Mouse (Mus musculus): Measurements from ENCODE around the gene Gm17455. TPM values are rescaled to one million over a fixed set of nuclear protein-coding genes. Genes with fewer than 3 reads are reported as not detected.

Gm17455 gene
- polyA plus RNA-seq, 1 experiment from 2014 or later: 3.1 TPM

- no peak overlapping the region for H3K4me2 ChIP-seq (ENCODE audit: low read depth, low read length)
- no peak overlapping the region for H3K4me3 ChIP-seq (ENCODE audit: low read length)
- no peak for ATAC-seq (ENCODE audit: low read depth)
- WGBS: 69% methylated on average over 10 of the region's 10 CpGs
- no peak overlapping the region for H3K27ac ChIP-seq (ENCODE audit: low read length)
- H3K9ac ChIP-seq (ENCODE audit: low read length): no peak overlapping the region
- no peaks in the 10 kb centered on the region for H3K4me1 ChIP-seq (replicated peaks; ENCODE audit: control insufficient read depth, insufficient read depth, low read length)
- no peaks in the 10 kb centered on the region for H3K36me3 ChIP-seq (ENCODE audit: control insufficient read depth, insufficient read depth, low read length)
- H3K9me3 ChIP-seq (ENCODE audit: control insufficient read depth, low read length): peaks cover 2% of the 10 kb centered on the region; the same call in 1 of the 2 replicates
- H3K27me3 ChIP-seq (ENCODE audit: control insufficient read depth, insufficient read depth, low read depth, low read length): no peaks in the 10 kb centered on the region
Measured at GRCm38 (mm10) chr10:60430001-60430400, 30.5 kb downstream of the Gm17455 start.

- Histone ChIP-seq H3K4me2 (ENCODE audit: low read depth, low read length) (no peak overlapping the region), H3K9me3 (ENCODE audit: control insufficient read depth, low read length) (peaks cover 1% of the 10 kb centered on the region; the same call in 1 of the 2 replicates), H3K9ac (ENCODE audit: low read length) (no peak overlapping the region), H3K27me3 (ENCODE audit: control insufficient read depth, insufficient read depth, low read depth, low read length) (no peaks in the 10 kb centered on the region), H3K27ac (ENCODE audit: low read length) (no peak overlapping the region), H3K4me1 (replicated peaks; ENCODE audit: control insufficient read depth, insufficient read depth, low read length) (no peaks in the 10 kb centered on the region), H3K4me3 (ENCODE audit: low read length) (no peak overlapping the region), H3K36me3 (ENCODE audit: control insufficient read depth, insufficient read depth, low read length) (no peaks in the 10 kb centered on the region)
- 54% methylated on average over 6 of the region's 6 CpGs for WGBS
- no peak for ATAC-seq (ENCODE audit: low read depth)
Measured at GRCm38 (mm10) chr10:60430591-60430990, 31.1 kb downstream of the Gm17455 start.

- H3K9ac ChIP-seq (ENCODE audit: low read length): no peak overlapping the region
- ATAC-seq (ENCODE audit: low read depth): no peak
- WGBS: 18% methylated on average over 4 of the region's 4 CpGs
Measured at GRCm38 (mm10) chr10:60432679-60433078, 33.2 kb downstream of the Gm17455 start.

GRCm38 (mm10) chr10:60442321-60442720, 42.8 kb downstream of the Gm17455 start:
- no peaks in the 10 kb centered on the region for H3K27me3 ChIP-seq (ENCODE audit: control insufficient read depth, insufficient read depth, low read depth, low read length)
- WGBS: 80% methylated on average over 4 of the region's 4 CpGs
- ATAC-seq (ENCODE audit: low read depth): no peak
- H3K9me3 ChIP-seq (ENCODE audit: control insufficient read depth, low read length): no peaks in the 10 kb centered on the region
- H3K27ac ChIP-seq (ENCODE audit: low read length): no peak overlapping the region
- no peak overlapping the region for H3K4me2 ChIP-seq (ENCODE audit: low read depth, low read length)
- H3K36me3 ChIP-seq (ENCODE audit: control insufficient read depth, insufficient read depth, low read length): no peaks in the 10 kb centered on the region
- no peak overlapping the region for H3K4me3 ChIP-seq (ENCODE audit: low read length)
- no peaks in the 10 kb centered on the region for H3K4me1 ChIP-seq (replicated peaks; ENCODE audit: control insufficient read depth, insufficient read depth, low read length)
- H3K9ac ChIP-seq (ENCODE audit: low read length): no peak overlapping the region

More at GRCm38 (mm10) chr10:60432679-60433078, 33.2 kb downstream of the Gm17455 start:
- Histone ChIP-seq H3K4me2 (ENCODE audit: low read depth, low read length) (no peak overlapping the region), H3K9me3 (ENCODE audit: control insufficient read depth, low read length) (no peaks in the 10 kb centered on the region), H3K4me1 (replicated peaks; ENCODE audit: control insufficient read depth, insufficient read depth, low read length) (no peaks in the 10 kb centered on the region), H3K27ac (ENCODE audit: low read length) (no peak overlapping the region), H3K4me3 (ENCODE audit: low read length) (no peak overlapping the region), H3K27me3 (ENCODE audit: control insufficient read depth, insufficient read depth, low read depth, low read length) (no peaks in the 10 kb centered on the region), H3K36me3 (ENCODE audit: control insufficient read depth, insufficient read depth, low read length) (no peaks in the 10 kb centered on the region)

- 5% methylated on average over 2 of the region's 2 CpGs for WGBS
- Histone ChIP-seq H3K27me3 (ENCODE audit: control insufficient read depth, insufficient read depth, low read depth, low read length) (no peaks in the 10 kb centered on the region), H3K36me3 (ENCODE audit: control insufficient read depth, insufficient read depth, low read length) (no peaks in the 10 kb centered on the region), H3K4me3 (ENCODE audit: low read length) (no peak overlapping the region), H3K4me2 (ENCODE audit: low read depth, low read length) (no peak overlapping the region), H3K9me3 (ENCODE audit: control insufficient read depth, low read length) (no peaks in the 10 kb centered on the region), H3K9ac (ENCODE audit: low read length) (no peak overlapping the region), H3K27ac (ENCODE audit: low read length) (no peak overlapping the region), H3K4me1 (replicated peaks; ENCODE audit: control insufficient read depth, insufficient read depth, low read length) (no peaks in the 10 kb centered on the region)
- no peak for ATAC-seq (ENCODE audit: low read depth)
Measured at GRCm38 (mm10) chr10:60443078-60443477, 43.6 kb downstream of the Gm17455 start.

GRCm38 (mm10) chr10:60445031-60445593, 45.6 kb downstream of the Gm17455 start:
- H3K9me3 ChIP-seq (ENCODE audit: control insufficient read depth, low read length): no peaks in the 10 kb centered on the region
- H3K27me3 ChIP-seq (ENCODE audit: control insufficient read depth, insufficient read depth, low read depth, low read length): no peaks in the 10 kb centered on the region
- H3K9ac ChIP-seq (ENCODE audit: low read length): no peak overlapping the region
- no peaks in the 10 kb centered on the region for H3K4me1 ChIP-seq (replicated peaks; ENCODE audit: control insufficient read depth, insufficient read depth, low read length)
- ATAC-seq (ENCODE audit: low read depth): peak; percentile 71
- no peak overlapping the region for H3K27ac ChIP-seq (ENCODE audit: low read length)
- no peak overlapping the region for H3K4me3 ChIP-seq (ENCODE audit: low read length)
- WGBS: 55% methylated on average over 8 of the region's 8 CpGs
- H3K36me3 ChIP-seq (ENCODE audit: control insufficient read depth, insufficient read depth, low read length): no peaks in the 10 kb centered on the region
- H3K4me2 ChIP-seq (ENCODE audit: low read depth, low read length): no peak overlapping the region

- ATAC-seq (ENCODE audit: low read depth): no peak
Measured at GRCm38 (mm10) chr10:60447186-60447585, 47.7 kb downstream of the Gm17455 start.

More at GRCm38 (mm10) chr10:60447186-60447585, 47.7 kb downstream of the Gm17455 start:
- Histone ChIP-seq H3K9me3 (ENCODE audit: control insufficient read depth, low read length) (no peaks in the 10 kb centered on the region), H3K4me1 (replicated peaks; ENCODE audit: control insufficient read depth, insufficient read depth, low read length) (no peaks in the 10 kb centered on the region), H3K27me3 (ENCODE audit: control insufficient read depth, insufficient read depth, low read depth, low read length) (no peaks in the 10 kb centered on the region), H3K4me2 (ENCODE audit: low read depth, low read length) (no peak overlapping the region), H3K4me3 (ENCODE audit: low read length) (no peak overlapping the region), H3K36me3 (ENCODE audit: control insufficient read depth, insufficient read depth, low read length) (no peaks in the 10 kb centered on the region), H3K27ac (ENCODE audit: low read length) (no peak overlapping the region), H3K9ac (ENCODE audit: low read length) (no peak overlapping the region)
- WGBS: 72% methylated on average over 12 of the region's 12 CpGs

Other genes starting within 250 kb of the Gm17455 start
- gene Chst3, start 180.5 kb upstream of the Gm17455 start, polyA plus RNA-seq (2015; fragmentation: Nextera tagmentation; extraction: Ambion mirVana): 1.8 and 2.1 TPM in 2 replicates
- gene Psap, start 122.1 kb upstream of the Gm17455 start, polyA plus RNA-seq (2015; fragmentation: Nextera tagmentation; extraction: Ambion mirVana): 131 and 132 TPM in 2 replicates
- gene Vsir, start 52.9 kb upstream of the Gm17455 start, polyA plus RNA-seq (2015; fragmentation: Nextera tagmentation; extraction: Ambion mirVana): 5.8 and 8.9 TPM in 2 replicates